Mouse (Mus musculus) fibroblast of lung, adult 2 months (primary cell): Measurements from ENCODE around the gene 8030474K03Rik.
"Not testable (repeated sequence)": the region's sequence is repeated elsewhere in the genome, so short reads cannot be mapped to it uniquely, and the experiment has no call there.

ENCODE experiments used
- DNase-seq: peaks from one replicate; pipeline ENCODE4 v3.0.0-alpha.2; 2011; ENCODE audit warnings: low read depth

8030474K03Rik gene

DNA sequence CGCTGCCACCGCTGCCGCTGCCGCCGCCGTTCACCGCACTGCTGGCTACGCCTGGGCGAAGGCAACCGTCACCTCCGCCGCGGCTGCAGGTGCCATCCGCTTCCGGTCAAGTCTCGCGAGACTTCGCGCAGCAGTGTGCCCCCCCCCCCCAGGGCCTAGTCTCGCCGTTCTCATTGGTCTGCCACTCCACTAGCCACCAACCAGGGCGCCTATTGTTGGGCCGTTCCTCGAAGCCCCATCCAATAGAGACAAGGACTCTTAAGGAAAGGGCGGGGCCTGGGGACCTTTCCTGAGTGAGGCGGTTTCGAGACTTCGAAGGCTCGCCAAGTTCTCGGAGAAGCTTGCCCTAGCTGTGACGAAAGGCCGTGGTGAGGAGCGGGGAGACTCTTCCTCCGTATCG, at the start of gene 8030474K03Rik, which contains the start of gene Gm4779:
TSS of gene 8030474K03Rik (plus strand) at position 315 of the 400 bp plus-strand sequence.
TSS of gene Gm4779 (minus strand) at position 82 of the 400 bp plus-strand sequence.
- DNase-seq, result no peak

DNA sequence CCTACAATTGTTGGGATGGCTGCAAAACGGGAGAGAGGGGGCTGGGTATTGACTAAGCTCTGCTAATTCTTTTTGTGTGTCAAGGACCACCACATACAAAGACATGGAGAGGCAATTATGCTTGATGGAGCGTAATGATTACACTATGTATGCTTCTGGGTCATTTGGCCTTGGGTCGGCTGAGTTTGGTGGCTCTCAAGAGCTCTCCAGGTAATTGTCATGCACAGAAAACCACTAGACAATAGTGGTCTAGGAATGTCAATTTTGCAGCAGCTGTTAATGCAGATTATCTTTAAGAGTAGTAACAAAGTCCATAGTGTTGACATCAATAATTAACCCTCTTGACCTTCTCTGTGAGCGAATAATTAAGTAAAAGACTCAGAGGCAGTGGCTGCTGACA, 44.3 kb upstream of the 8030474K03Rik start:
- no peak for DNase-seq

- DNase-seq, result no peak
These were observed 40.0 kb upstream of the 8030474K03Rik start for GRCm38 (mm10) chrX:101754478-101754877.

GRCm38 (mm10) chrX:101764621-101765020, 29.8 kb upstream of the 8030474K03Rik start:
- DNase-seq, result no peak

GRCm38 (mm10) chrX:101765111-101765510, 29.3 kb upstream of the 8030474K03Rik start:
- no peak for DNase-seq

- DNase-seq, result no peak
These were observed 27.2 kb upstream of the 8030474K03Rik start for GRCm38 (mm10) chrX:101767280-101767679.

DNA sequence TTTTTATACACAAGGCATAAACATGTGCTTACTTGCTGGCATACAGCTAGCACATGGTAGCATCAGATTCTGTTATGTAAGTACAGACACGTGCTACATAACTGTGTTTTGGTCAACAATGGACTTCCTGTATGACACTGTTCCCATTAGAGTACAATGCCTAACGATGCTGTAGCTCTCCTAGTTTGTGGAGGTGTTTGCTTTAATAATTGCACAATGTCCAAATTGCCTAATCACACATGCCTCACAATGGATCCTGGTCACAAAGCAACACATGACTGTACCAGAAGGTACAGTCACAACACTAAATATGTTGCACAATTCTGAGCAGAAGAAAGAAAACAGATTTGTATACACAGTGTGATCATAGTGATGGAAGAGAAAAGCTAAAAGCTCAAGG, 25.0 kb upstream of the 8030474K03Rik start:
- DNase-seq, result no peak

DNA sequence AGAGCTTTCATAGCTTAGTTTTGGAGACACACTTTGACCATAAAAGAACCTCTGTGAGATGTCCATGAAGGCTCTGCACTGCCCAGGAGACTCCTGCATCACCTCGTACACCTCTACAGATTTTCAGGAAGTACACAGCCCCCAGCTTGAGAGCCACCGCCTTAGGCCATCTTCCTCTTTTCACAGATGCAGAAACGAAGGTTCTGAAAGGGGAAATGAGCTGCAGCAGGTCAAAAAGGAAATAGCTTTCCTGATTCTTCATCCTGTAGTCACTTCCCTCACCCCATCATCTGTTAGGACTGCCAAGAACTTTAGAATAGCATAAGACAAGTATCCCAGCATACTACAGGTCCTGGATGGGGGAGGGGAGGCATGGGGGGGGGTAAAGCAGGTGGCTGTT, 24.1 kb upstream of the 8030474K03Rik start:
- no peak for DNase-seq

DNA sequence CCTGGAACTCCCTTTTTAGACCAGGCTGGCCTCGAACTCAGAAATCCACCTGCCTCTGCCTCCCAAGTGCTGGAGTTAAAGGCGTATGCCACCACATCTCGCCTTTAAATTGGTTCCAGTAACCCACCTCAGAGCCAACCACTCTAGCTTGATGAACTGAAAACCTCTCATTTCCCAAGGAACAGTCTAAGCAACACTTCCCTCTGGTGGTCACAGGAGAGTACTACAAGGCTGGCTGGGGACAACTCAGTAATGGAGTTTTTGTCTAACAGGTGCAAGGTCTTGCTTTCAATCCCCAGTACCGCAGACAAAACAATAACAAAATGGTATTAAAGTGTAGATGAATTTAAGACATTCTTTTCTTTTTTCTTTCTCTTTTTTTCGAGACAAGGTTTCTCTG, 22.4 kb upstream of the 8030474K03Rik start:
- peak; percentile 14 for DNase-seq

DNA sequence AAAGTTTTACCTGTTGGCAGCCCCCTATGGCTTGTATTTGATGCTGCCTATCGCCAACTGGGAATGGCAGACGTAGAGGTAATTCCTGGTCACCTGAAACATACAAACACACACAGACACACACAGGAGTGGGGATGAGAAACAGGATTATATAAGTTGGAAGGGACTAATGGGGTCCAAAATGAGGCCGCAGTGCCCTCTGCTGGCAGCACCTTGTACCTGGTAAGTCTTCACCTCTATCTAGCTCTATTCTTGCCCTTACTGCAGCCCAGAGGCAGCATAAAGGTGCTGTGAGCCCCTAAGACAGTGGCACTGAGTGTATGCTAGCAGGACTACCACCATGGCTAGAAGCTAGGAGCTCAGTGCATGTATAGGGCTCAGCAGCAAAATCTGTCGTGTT, 2.9 kb upstream of the 8030474K03Rik start:
- DNase-seq, result peak; percentile 16

- peak; percentile 6 for DNase-seq
These were observed 11.1 kb downstream of the 8030474K03Rik start for GRCm38 (mm10) chrX:101805512-101805911.

DNA sequence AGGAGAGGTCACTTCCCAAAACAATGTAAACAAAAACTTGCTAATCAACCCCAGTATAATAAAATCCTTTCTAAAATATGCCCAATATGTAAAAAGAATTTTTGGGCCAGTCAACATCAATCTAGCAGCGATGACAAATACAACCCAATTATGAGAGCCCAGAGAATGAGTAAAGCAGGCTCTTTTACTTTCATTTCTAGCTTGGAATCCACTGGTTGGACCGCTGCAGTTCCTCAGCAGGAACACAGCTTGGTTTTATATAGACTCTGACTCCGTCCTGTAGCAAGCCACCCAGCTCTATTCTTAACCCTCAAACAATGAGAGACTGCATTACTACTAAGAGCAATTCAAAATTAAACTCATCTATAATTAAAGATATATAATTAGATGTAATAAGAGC, 17.3 kb downstream of the 8030474K03Rik start:
- DNase-seq, result no peak

GRCm38 (mm10) chrX:101819163-101819562, 24.7 kb downstream of the 8030474K03Rik start:
- DNase-seq, result no peak

DNA sequence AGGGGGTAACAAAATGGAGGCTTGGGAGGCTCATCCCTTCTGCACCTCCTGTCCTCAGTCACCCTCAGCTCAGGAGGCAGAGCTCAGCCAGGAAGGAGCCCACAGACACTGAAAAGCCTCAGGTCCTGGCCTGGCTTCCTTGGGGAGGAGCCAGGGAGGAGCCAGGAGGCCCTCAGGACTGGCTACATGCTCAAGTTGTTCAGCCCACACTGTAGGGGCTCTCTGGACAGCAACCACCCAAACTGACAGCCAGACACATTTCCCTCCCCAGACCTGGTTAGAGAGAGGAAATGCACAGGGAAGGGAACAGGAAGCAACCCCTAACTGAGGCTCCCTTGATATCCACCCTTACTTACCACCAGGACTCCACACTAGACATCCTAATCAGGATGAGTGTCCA, 25.5 kb downstream of the 8030474K03Rik start:
- DNase-seq, result not testable (repeated sequence)

GRCm38 (mm10) chrX:101847191-101847795, 52.8 kb downstream of the 8030474K03Rik start:
- DNase-seq, result no peak
